Mouse (Mus musculus) activated CD4-positive, CD25-positive, alpha-beta regulatory T cell, adult 4 months (primary cell): ENCODE data around the gene Lce1e. TPM values are rescaled to one million over a fixed set of nuclear protein-coding genes. Genes with fewer than 3 reads are reported as not detected.
"Not testable (repeated sequence)": the region's sequence is repeated elsewhere in the genome, so short reads cannot be mapped to it uniquely, and the experiment has no call there.

ENCODE experiments used
- ATAC-seq: one replicate; pipeline ENCODE4 v1.8.0; 2017
- polyA plus RNA-seq, 2 experiments: library from polyadenylated mRNA; unstranded; fragments of 100-300 nt; shearing (Covaris generic); gene quantifications; one replicate each; pipeline ENCODE4 v1.2.1; 2017

The Lce1e gene
- polyA plus RNA-seq = not detected

GRCm38 (mm10) chr3:92708974-92709373, at the start of gene Lce1e:
Lce1e (minus strand) TSS chr3:92709074.
- ATAC-seq = no peak

- no peak for ATAC-seq
Measured at GRCm38 (mm10) chr3:92753197-92753596, 44.3 kb upstream of the Lce1e start.

GRCm38 (mm10) chr3:92752238-92752637, 43.4 kb upstream of the Lce1e start, which contains the start of gene Lce1g:
Lce1g (minus strand) TSS chr3:92752338.
- no peak for ATAC-seq

DNA sequence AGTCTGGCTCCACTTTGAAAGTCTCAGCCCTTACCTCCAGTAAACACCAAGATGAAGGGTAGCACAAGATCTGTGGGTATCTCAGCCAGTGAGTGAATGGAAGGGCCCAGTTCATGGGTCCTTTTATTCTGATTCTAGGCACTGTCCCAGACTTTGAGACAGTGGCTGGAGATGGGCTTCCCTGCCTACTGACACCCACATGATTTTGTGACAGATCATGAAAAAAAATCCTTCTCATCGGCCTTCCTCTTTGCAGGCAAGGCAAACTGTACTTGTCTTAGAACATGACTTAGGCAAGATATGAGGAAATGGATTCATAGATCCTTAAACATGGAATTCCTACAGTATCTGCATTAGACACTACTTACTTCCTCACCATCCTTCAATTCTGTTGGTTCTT, 30.1 kb upstream of the Lce1e start, which contains the start of gene Gm38119:
TSS of gene Gm38119 (minus strand) at position 101 of the 400 bp plus-strand sequence.
- ATAC-seq = no peak

GRCm38 (mm10) chr3:92722631-92723030, 13.8 kb upstream of the Lce1e start:
- no peak for ATAC-seq

DNA sequence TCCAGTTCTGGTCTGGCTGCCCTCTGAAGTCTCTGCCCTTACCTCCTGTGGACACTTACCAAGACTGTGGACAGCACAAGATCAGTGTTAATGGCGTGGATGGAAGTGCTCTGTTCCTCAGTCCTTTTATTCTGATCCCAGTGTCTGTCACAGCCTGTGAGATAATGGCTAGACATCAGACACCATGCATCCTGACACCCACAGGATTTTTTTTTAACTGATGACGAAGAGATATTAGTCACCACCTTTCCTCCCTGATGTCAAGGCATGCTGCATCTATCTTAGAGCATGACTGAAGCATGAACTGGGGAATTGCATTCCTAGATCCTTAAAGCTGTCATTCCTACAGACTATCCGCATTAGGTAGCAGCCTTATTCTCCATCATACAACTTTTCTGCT, 11.4 kb upstream of the Lce1e start, which contains the start of gene Lce1f:
TSS of gene Lce1f (minus strand) at position 101 of the 400 bp plus-strand sequence.
- ATAC-seq = no peak

DNA sequence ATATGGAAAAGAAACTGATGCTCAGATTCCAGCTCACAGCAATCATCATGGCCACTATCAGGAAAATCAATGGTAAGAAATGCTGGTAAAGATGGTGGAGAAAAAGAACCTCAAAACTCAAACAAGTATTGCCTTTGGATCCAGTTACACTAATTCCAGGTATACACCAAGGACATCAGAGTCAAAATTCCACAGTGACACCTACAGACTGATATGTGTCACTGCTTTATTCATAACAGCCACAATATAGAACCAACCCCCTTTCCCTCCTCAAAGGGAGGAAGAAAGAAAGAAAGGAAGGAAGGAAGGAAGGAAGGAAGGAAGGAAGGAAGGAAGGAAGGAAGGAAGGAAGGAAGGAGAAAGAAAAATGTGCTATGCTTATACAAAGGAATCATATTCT, 6.2 kb upstream of the Lce1e start:
- no peak for ATAC-seq

DNA sequence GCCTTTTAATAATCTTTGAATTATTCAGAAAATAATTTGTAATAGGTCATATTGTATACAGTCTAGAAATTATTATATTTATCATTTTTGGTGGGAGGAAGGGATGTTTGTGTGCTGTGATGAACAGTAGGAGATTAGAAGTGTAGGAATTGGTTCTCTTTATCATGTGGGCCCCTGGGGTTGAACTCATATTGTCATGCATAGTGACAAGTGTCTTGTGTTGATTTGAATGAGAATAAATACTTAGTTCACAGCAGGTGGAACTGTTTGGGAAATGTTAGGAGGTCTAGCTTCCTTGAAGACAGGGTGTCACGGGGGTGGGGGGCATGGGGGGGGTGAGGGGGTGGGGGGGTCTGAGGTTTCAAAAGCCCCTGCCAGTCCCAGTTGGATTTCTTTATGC, 14.3 kb downstream of the Lce1e start:
- ATAC-seq = no peak

DNA sequence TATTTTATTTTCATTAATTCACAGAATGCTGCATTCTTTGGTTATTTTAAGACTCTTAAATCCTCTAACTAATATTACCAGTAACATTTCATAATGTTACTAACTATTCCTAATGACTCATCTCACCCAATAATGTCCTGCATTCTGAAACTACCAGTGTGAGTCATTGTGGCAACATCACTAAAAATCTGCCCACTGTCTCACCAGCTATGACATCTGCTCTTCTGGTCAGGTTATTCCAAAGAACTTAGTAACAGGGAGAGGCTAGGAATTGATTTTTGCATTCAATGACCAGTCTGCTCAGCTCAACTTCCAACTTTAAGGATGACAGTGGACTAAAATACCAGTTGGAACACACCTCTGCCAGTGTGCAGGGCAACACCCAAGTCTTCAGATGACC, 17.2 kb downstream of the Lce1e start:
- no peak for ATAC-seq

- ATAC-seq = not testable (repeated sequence)
Measured at GRCm38 (mm10) chr3:92689154-92689553, 19.7 kb downstream of the Lce1e start.

DNA sequence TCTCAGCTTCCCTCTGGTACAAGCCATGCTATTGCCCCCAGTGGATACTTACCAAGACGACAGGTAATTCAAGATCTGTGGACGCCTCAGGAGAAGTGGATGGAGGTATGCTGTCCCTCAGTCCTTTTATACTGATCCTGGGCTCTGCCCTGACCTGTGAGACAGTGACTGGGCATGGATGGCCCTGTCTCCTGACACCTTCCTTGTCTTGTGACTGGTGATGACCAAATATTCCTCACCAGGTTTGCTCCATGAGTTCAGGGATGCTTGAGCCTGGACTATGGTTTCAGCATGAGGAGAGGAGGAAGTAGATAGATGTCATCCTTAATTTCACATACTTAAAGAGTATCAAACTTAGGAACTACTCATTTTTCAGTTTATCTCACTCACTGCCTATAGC, 21.8 kb downstream of the Lce1e start, which contains the start of gene Lce1d:
TSS of gene Lce1d (minus strand) at position 101 of the 400 bp plus-strand sequence.
- no peak for ATAC-seq

- no peak for ATAC-seq
Measured at GRCm38 (mm10) chr3:92678947-92679346, 29.9 kb downstream of the Lce1e start, which contains the start of gene Lce1c. Lce1c (plus strand) TSS chr3:92679247.

DNA sequence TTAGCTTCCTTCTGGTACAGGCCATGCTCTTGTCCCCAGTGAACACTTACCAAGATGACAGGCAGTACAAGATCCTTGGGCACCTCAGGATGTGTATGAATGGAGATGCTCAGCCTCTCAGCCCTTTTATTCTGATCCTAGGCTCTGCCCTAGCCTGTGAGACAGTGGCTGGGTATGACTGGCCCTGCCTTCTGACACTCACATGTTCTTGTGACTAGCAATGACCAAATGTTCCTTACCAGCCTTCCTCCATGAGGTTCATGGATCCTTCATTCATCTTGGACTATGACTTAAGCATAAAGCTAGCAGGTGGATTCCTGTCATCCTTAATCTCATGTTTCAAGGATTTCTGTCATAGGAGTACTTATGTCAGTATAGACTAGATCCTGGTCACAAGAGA, 38.7 kb downstream of the Lce1e start, which contains the start of gene Lce1a2:
TSS of gene Lce1a2 (minus strand) at position 101 of the 400 bp plus-strand sequence.
- no peak for ATAC-seq

Other genes starting within 250 kb of the Lce1e start
- not detected for gene Sprr1a, start 223.2 kb downstream of the Lce1e start, polyA plus RNA-seq
- gene Sprr4, start 208.6 kb downstream of the Lce1e start, polyA plus RNA-seq = not detected
- not detected for gene 2310046K23Rik, start 174.6 kb downstream of the Lce1e start, polyA plus RNA-seq
- not detected for gene Ivl, start 135.3 kb downstream of the Lce1e start, polyA plus RNA-seq
- not detected for gene Smcp, start 120.1 kb downstream of the Lce1e start, polyA plus RNA-seq
- gene 2210017I01Rik, start 101.6 kb downstream of the Lce1e start, polyA plus RNA-seq = not detected
- gene Lce6a, start 87.4 kb downstream of the Lce1e start, polyA plus RNA-seq = not detected
- not detected for gene Lce1a1, start 60.8 kb downstream of the Lce1e start, polyA plus RNA-seq
- gene Lce1b, start 52.1 kb downstream of the Lce1e start, polyA plus RNA-seq = not detected
- gene Lce1a2, start 38.8 kb downstream of the Lce1e start, polyA plus RNA-seq = not detected
- gene Lce1c, start 29.8 kb downstream of the Lce1e start, polyA plus RNA-seq = not detected
- not detected for gene Lce1d, start 21.9 kb downstream of the Lce1e start, polyA plus RNA-seq
- not detected for gene Lce1f, start 11.3 kb upstream of the Lce1e start, polyA plus RNA-seq
- gene Gm38119, start 30.0 kb upstream of the Lce1e start, polyA plus RNA-seq = not detected
- gene Lce1g, start 43.3 kb upstream of the Lce1e start, polyA plus RNA-seq = not detected
- gene Lce1h, start 56.0 kb upstream of the Lce1e start, polyA plus RNA-seq = not detected
- not detected for gene Lce1i, start 69.8 kb upstream of the Lce1e start, polyA plus RNA-seq
- not detected for gene Lce1j, start 81.4 kb upstream of the Lce1e start, polyA plus RNA-seq
- not detected for gene Lce1k, start 98.8 kb upstream of the Lce1e start, polyA plus RNA-seq
- not detected for gene Kprp, start 118.2 kb upstream of the Lce1e start, polyA plus RNA-seq
- not detected for gene Lce1l, start 142.2 kb upstream of the Lce1e start, polyA plus RNA-seq
- not detected for gene 2310050C09Rik, start 161.1 kb upstream of the Lce1e start, polyA plus RNA-seq
- not detected for gene Lce3a, start 217.2 kb upstream of the Lce1e start, polyA plus RNA-seq
- not detected for gene Lce3b, start 223.9 kb upstream of the Lce1e start, polyA plus RNA-seq
- gene Lce3c, start 235.4 kb upstream of the Lce1e start, polyA plus RNA-seq = not detected
- not detected for gene Lce3d, start 248.3 kb upstream of the Lce1e start, polyA plus RNA-seq